Mouse (Mus musculus) ES-Bruce4 (cell line): ENCODE results near the gene Crisp3.
"Not testable (repeated sequence)": the region's sequence is repeated elsewhere in the genome, so short reads cannot be mapped to it uniquely, and the experiment has no call there.

Source experiments
- CTCF ChIP-seq: IDR thresholded peaks from one replicate; pipeline ENCODE4 v1.8.1; 2011; ENCODE audit warnings: low read depth, low read length
- EP300 ChIP-seq: IDR thresholded peaks from 2 replicates; pipeline ENCODE4 v1.6.1; 2011; ENCODE audit warnings: low read depth, low read length; ENCODE audit not compliant: insufficient read depth
- POLR2A ChIP-seq: IDR thresholded peaks from one replicate; pipeline ENCODE4 v1.8.1; 2011; ENCODE audit warnings: low read length; ENCODE audit not compliant: insufficient read depth

- TF ChIP-seq CTCF, POLR2A, EP300: not testable (repeated sequence)
Observed at GRCm38 (mm10) chr17:40190192-40190591, 51.9 kb downstream of the Crisp3 start.
